Mouse (Mus musculus) CH12.LX (cell line): ENCODE measurements around the gene Ubd. TPM values are rescaled to one million over a fixed set of nuclear protein-coding genes. Genes with fewer than 3 reads are reported as not detected.
A peak's percentile ranks its signal among the peaks of the same experiment; 100 is the strongest.

Experiments used
- DNase-seq: peaks from one replicate; pipeline ENCODE4 v3.0.0-alpha.2; 2013; ENCODE audit errors: extremely low read depth
- H3K27ac ChIP-seq: 2 replicates; pipeline ENCODE4 v1.5.1; 2012; ENCODE audit warnings: low read depth, mild to moderate bottlenecking, control low read depth, moderate library complexity; ENCODE audit not compliant: insufficient read depth
- H3K27me3 ChIP-seq: replicated peaks from 2 replicates; pipeline ENCODE3; 2012; ENCODE audit warnings: inconsistent platforms
- H3K36me3 ChIP-seq, 2 experiments: replicated peaks in 1 of 2; 2 replicates each; pipeline versions ENCODE3 to v1.6.1; 2012; ENCODE audit warnings: inconsistent platforms in 1 of 2, low read length in 1 of 2, mild to moderate bottlenecking in 1 of 2, mixed read lengths in 1 of 2, moderate library complexity in 1 of 2; ENCODE audit not compliant: control insufficient read depth in 1 of 2, insufficient read depth in 1 of 2
- H3K4me1 ChIP-seq, 2 experiments: 2 replicates each; pipeline ENCODE4 v1.6.1; 2012; ENCODE audit warnings: inconsistent platforms in 1 of 2, moderate library complexity in 1 of 2; ENCODE audit not compliant: insufficient read depth in 2 of 2, control insufficient read depth in 1 of 2
- H3K4me2 ChIP-seq: 2 replicates; pipeline ENCODE4 v1.6.1; 2012; ENCODE audit warnings: low read depth, mild to moderate bottlenecking, control low read depth; ENCODE audit not compliant: poor library complexity, insufficient read depth, severe bottlenecking
- H3K4me3 ChIP-seq, 3 experiments: fragments of 150-350 bp in 1 of 3; sonication (generic) in 1 of 3; replicated peaks in 1 of 3; 2 replicates each; pipeline versions ENCODE3 to v1.5.1; 2011 to 2012; ENCODE audit warnings: low read depth in 2 of 3, low read length in 2 of 3, mild to moderate bottlenecking in 2 of 3, moderate library complexity in 2 of 3, control low read depth in 1 of 3, improper control_type of control experiment in 1 of 3, inconsistent platforms in 1 of 3, mixed read lengths in 1 of 3; ENCODE audit not compliant: poor library complexity in 1 of 3
- H3K79me2 ChIP-seq: replicated peaks from 2 replicates; pipeline ENCODE4 v1.6.1; 2012; ENCODE audit warnings: mild to moderate bottlenecking, moderate library complexity; ENCODE audit not compliant: control insufficient read depth, poor library complexity, insufficient read depth, severe bottlenecking; ENCODE audit errors: extremely low read depth
- H3K9ac ChIP-seq: 2 replicates; pipeline ENCODE4 v1.6.1; 2012; ENCODE audit warnings: low read depth, mild to moderate bottlenecking, control low read depth, moderate library complexity; ENCODE audit not compliant: insufficient read depth
- H3K9me3 ChIP-seq: replicated peaks from 2 replicates; pipeline ENCODE3; 2012; ENCODE audit warnings: low read length, inconsistent platforms, mixed read lengths
- BHLHE40 ChIP-seq: IDR thresholded peaks from 2 replicates; pipeline ENCODE4 v1.6.1; 2011; ENCODE audit warnings: mild to moderate bottlenecking, low read depth, low read length, improper control_type of control experiment
- CHD1 ChIP-seq: IDR thresholded peaks from 2 replicates; pipeline ENCODE4 v1.6.1; 2012; ENCODE audit warnings: low read depth, low read length, improper control_type of control experiment, inconsistent platforms
- CHD2 ChIP-seq: IDR thresholded peaks from 2 replicates; pipeline ENCODE4 v1.6.1; 2011; ENCODE audit warnings: low read length, improper control_type of control experiment
- CTCF ChIP-seq, 2 experiments: IDR thresholded peaks in 1 of 2; conservative IDR thresholded peaks in 1 of 2; 2 replicates each; pipeline ENCODE4 v1.5.1; 2011 to 2012; ENCODE audit warnings: low read depth in 2 of 2, low read length in 2 of 2, improper control_type of control experiment in 1 of 2, inconsistent platforms in 1 of 2, mild to moderate bottlenecking in 1 of 2, moderate library complexity in 1 of 2
- E2F4 ChIP-seq: IDR thresholded peaks from 2 replicates; pipeline ENCODE4 v1.6.1; 2011; ENCODE audit warnings: low read depth, low read length, improper control_type of control experiment; ENCODE audit not compliant: insufficient replicate concordance
- ETS1 ChIP-seq: conservative IDR thresholded peaks from 2 replicates; pipeline ENCODE4 v1.6.1; 2012; ENCODE audit warnings: low read depth, mild to moderate bottlenecking, inconsistent platforms, low read length, improper control_type of control experiment, moderate library complexity
- GABPA ChIP-seq: IDR thresholded peaks from 2 replicates; pipeline ENCODE4 v1.6.1; 2012; ENCODE audit warnings: low read depth, low read length, improper control_type of control experiment, inconsistent platforms; ENCODE audit not compliant: insufficient replicate concordance
- JUN ChIP-seq: IDR thresholded peaks from 2 replicates; pipeline ENCODE4 v1.6.1; 2011; ENCODE audit warnings: low read depth, mild to moderate bottlenecking, low read length, improper control_type of control experiment, moderate library complexity; ENCODE audit not compliant: insufficient read depth
- KAT2A ChIP-seq: IDR thresholded peaks from 2 replicates; pipeline ENCODE4 v1.6.1; 2012; ENCODE audit warnings: low read length, improper control_type of control experiment, inconsistent platforms; ENCODE audit not compliant: insufficient replicate concordance
- MAZ ChIP-seq: IDR thresholded peaks from 2 replicates; pipeline ENCODE4 v1.6.1; 2012; ENCODE audit warnings: low read depth, mild to moderate bottlenecking, inconsistent platforms, low read length, improper control_type of control experiment, moderate library complexity
- MEF2A ChIP-seq: IDR thresholded peaks from 2 replicates; pipeline ENCODE4 v1.6.1; 2014; ENCODE audit warnings: low read depth, mild to moderate bottlenecking, inconsistent platforms, low read length, improper control_type of control experiment, borderline replicate concordance
- MXI1 ChIP-seq: IDR thresholded peaks from 2 replicates; pipeline ENCODE4 v1.6.1; 2011; ENCODE audit warnings: mild to moderate bottlenecking, low read depth, low read length, improper control_type of control experiment
- MYC ChIP-seq: IDR thresholded peaks from 2 replicates; pipeline ENCODE4 v1.6.1; 2011; ENCODE audit warnings: low read depth, mild to moderate bottlenecking, improper control_type of control experiment, low read length
- NRF1 ChIP-seq: IDR thresholded peaks from 2 replicates; pipeline ENCODE4 v1.6.1; 2014; ENCODE audit warnings: low read depth, mild to moderate bottlenecking, inconsistent platforms, low read length, improper control_type of control experiment, moderate library complexity
- PAX5 ChIP-seq: IDR thresholded peaks from 2 replicates; pipeline ENCODE4 v1.6.1; 2012; ENCODE audit warnings: low read length, inconsistent platforms, mixed read lengths
- POLR2AphosphoS2 ChIP-seq: IDR thresholded peaks from 2 replicates; pipeline ENCODE4 v1.6.1; 2011; ENCODE audit warnings: low read depth, low read length, improper control_type of control experiment
- RCOR1 ChIP-seq: conservative IDR thresholded peaks from 2 replicates; pipeline ENCODE4 v1.6.1; 2012; ENCODE audit warnings: low read depth, mild to moderate bottlenecking, inconsistent platforms, low read length, improper control_type of control experiment
- SIN3A ChIP-seq: IDR thresholded peaks from 2 replicates; pipeline ENCODE4 v1.6.1; 2012; ENCODE audit warnings: low read length, improper control_type of control experiment, inconsistent platforms
- SMC3 ChIP-seq: IDR thresholded peaks from 2 replicates; pipeline ENCODE4 v1.6.1; 2011; ENCODE audit warnings: low read depth, low read length, improper control_type of control experiment
- USF1 ChIP-seq: IDR thresholded peaks from 2 replicates; pipeline ENCODE4 v1.6.1; 2014; ENCODE audit warnings: low read depth, mild to moderate bottlenecking, inconsistent platforms, low read length, improper control_type of control experiment
- USF2 ChIP-seq: conservative IDR thresholded peaks from 2 replicates; pipeline ENCODE4 v1.6.1; 2011; ENCODE audit warnings: low read depth, low read length, improper control_type of control experiment
- ZNF384 ChIP-seq: IDR thresholded peaks from 2 replicates; pipeline ENCODE4 v1.6.1; 2012; ENCODE audit warnings: low read depth, low read length, improper control_type of control experiment, inconsistent platforms
- dilution Hi-C: fragments of 300-500 bp; cut with MboI; formaldehyde crosslinking; loops from 2 replicates; pipeline ENCODE4 v1.14.3; 2020; ENCODE audit warnings: low sequenced_read_pairs; ENCODE audit not compliant: extremely low pct_unique_long_range_greater_than_20kb, extremely low pct_ligation_motif_present
- in situ Hi-C: fragments of 300-500 bp; cut with MboI; formaldehyde crosslinking; loops from 3 replicates; pipeline ENCODE4 v1.14.3; 2019; ENCODE audit warnings: low sequenced_read_pairs, low pct_ligation_motif_present, low pct_unique_long_range_greater_than_20kb, mixed read lengths
- polyA plus RNA-seq: library from polyadenylated mRNA; unstranded; fragments of >175 nt; gene quantifications from 2 replicates; pipeline ENCODE4 v1.2.1, GENCODE M21; 2012; ENCODE audit warnings: low read depth; ENCODE audit not compliant: insufficient read length
- total RNA-seq, 2 experiments: library from RNA; depleted of rRNA; stranded (reverse); fragments of 300-350 nt in 1 of 2; fragments of >200 nt in 1 of 2; gene quantifications; 2 replicates each; pipeline ENCODE4 v1.2.3; 2012 to 2014

The Ubd gene
- total and polyA plus RNA-seq, 3 experiments: 0.47 TPM; not detected in 2

GRCm38 (mm10) chr17:37185474-37185873, 8.2 kb upstream of the Ubd start (continued):
- TF ChIP-seq POLR2AphosphoS2: no peak

DNA sequence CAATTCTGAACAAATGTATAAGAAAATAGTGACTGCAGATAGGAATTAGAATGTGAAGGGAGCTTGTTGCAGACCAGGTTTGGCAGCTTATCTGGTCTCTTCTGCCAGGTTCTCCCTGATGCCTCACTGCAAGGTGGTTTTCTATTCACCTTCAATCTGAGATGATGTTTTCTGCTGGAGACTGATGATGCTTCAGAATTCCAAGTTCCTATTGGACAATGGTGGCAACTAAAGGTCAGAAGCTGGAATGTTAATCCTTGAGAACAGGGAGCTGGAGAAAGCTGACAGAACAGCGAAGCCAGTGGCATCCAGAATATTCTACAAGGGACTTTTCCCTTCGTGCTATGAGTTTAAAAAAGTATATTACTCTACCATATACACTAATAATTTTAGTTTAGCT, 3.0 kb upstream of the Ubd start:
- peak; percentile 13 for DNase-seq
- H3K9ac ChIP-seq: no peak overlapping the region
- no peaks in the 10 kb centered on the region for H3K79me2 ChIP-seq
- peaks cover 2% of the 10 kb centered on the region for H3K27me3 ChIP-seq
- H3K9me3 ChIP-seq: no peaks in the 10 kb centered on the region
- no peaks in the 10 kb centered on the region for H3K36me3 ChIP-seq
- H3K4me1 ChIP-seq: no peaks in the 10 kb centered on the region; a peak in 1 of 4 replicates
- no peak for TF ChIP-seq RCOR1
- peak; percentile 41; the same call in 1 of the 2 replicates for TF ChIP-seq CHD2
- TF ChIP-seq E2F4: no peak
- no peak overlapping the region for H3K4me2 ChIP-seq
- no peak overlapping the region for H3K27ac ChIP-seq
- in situ Hi-C loops (no loop called here), dilution Hi-C loops (no loop called here)
- no peak overlapping the region for H3K4me3 ChIP-seq

- dilution Hi-C loops (no loop called here), in situ Hi-C loops (no loop called here)
- no peak for TF ChIP-seq MAZ
- TF ChIP-seq MXI1: no peak
- TF ChIP-seq USF1: no peak
- no peak for TF ChIP-seq ZNF384
- TF ChIP-seq PAX5: no peak
- no peak for TF ChIP-seq ETS1
- no peak for TF ChIP-seq CTCF (conservative IDR thresholded peaks at IDR 0.05 in 1 of 2, IDR thresholded peaks at IDR 0.05 in 1 of 2; ENCODE audit: low read depth in 2 of 2, low read length in 2 of 2)
- no peak for TF ChIP-seq GABPA
- no peak for TF ChIP-seq KAT2A
- no peak for TF ChIP-seq MYC
- no peak for TF ChIP-seq SIN3A
- TF ChIP-seq CHD2: no peak
- TF ChIP-seq MEF2A: no peak
- no peak for TF ChIP-seq E2F4
- no peak for TF ChIP-seq CHD1
- no peak for TF ChIP-seq BHLHE40
- no peak for TF ChIP-seq NRF1
- TF ChIP-seq JUN: no peak
- no peak for TF ChIP-seq USF2
- TF ChIP-seq SMC3: no peak
- no peak overlapping the region for H3K4me2 ChIP-seq
- H3K27me3 ChIP-seq: peaks cover 2% of the 10 kb centered on the region
- H3K36me3 ChIP-seq: no peaks in the 10 kb centered on the region
- no peak overlapping the region for H3K4me3 ChIP-seq
- DNase-seq: no peak
- no peaks in the 10 kb centered on the region for H3K79me2 ChIP-seq
- no peak overlapping the region for H3K9ac ChIP-seq
- H3K4me1 ChIP-seq: no peaks in the 10 kb centered on the region; a peak in 1 of 4 replicates
- peaks cover 4% of the 10 kb centered on the region for H3K9me3 ChIP-seq
- no peak overlapping the region for H3K27ac ChIP-seq
Observed at GRCm38 (mm10) chr17:37193032-37193431, 660 bp upstream of the Ubd start.
